Mouse (Mus musculus) embryonic stem cell, embryonic (primary cell): ENCODE results near the gene Unc13b.

Source experiments
- CTCF ChIA-PET, 4 experiments: fragments of 300-600 bp in 2 of 4; fragments of 350-600 bp in 2 of 4; sonication (Branson Sonifier 250); formaldehyde crosslinking; loops; one replicate each; lab custom pipeline; 2022; ENCODE audit warnings: inconsistent platforms in 2 of 4; lab: Charles Lee
- POLR2A ChIA-PET, 4 experiments: fragments of 300-600 bp in 2 of 4; fragments of 350-600 bp in 2 of 4; sonication (Branson Sonifier 250); formaldehyde crosslinking; loops; one replicate each; lab custom pipeline; 2022; ENCODE audit warnings: antibody characterized with exemption in 4 of 4, inconsistent platforms in 1 of 4; lab: Charles Lee

Gene Unc13b

DNA sequence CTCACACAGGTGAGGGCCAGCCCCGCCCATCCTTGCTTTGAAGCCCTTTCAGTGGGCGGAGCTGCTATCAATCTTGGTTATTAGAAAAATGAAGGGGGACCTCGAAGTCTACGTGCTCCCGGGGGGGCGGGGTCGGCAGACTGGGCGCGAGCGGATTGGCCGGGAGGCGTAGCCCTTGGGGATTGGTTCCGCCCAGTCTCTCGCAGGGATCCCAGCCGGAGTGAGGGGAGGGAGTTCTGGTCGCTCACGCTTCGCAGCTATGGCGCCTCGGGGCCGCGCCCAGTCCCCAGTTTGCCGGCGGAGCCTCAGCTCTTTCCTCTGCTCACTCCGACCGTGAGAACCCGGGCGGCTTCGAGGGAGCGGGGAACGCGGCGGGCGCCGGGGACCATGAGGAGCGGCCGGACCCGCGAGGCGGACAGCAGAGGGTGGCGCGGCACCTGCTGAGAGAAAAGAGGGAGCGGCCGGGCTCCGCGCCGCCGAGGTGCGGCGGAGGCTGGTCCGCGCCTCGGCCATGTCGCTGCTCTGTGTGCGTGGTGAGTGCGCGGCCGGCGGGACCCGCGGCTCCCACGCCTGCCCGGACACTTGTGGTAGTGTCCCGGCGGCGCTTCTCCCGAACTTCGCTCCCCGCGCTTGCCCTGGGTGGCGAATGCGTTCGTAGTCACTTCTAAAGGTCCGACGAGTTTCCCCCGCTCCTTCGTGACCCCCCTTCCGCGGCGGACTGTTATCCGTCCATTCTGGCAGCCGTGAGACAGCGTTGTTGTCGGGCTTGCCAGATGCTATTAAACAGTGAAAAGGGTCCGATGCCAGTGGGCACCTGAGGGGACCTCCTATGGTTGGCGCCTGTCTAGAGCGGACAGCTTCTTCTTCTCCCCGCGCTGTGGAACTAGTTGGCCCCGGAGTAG is at the start of gene Unc13b:
Gene Unc13b, plus strand, starts transcription at position 201 of the 902 bp plus-strand sequence.
- POLR2A ChIA-PET: interaction anchor here (0.6 to 2.6 kb wide), 24 partner anchors 9 to 1889 kb away, joined by 3 to 9 read pairs (median 4); partner anchors contain the start of genes Fam214b (in 2 of the 4), Fancg (in 1 of the 4), Stoml2 (in 1 of the 4) and Vcp (in 1 of the 4)

GRCm38 (mm10) chr4:43010161-43011038 is 48.4 kb upstream of the Unc13b start, which contains the start of gene Fancg:
Fancg (minus strand) TSS chr4:43010506.
- CTCF ChIA-PET: interaction anchor here (0.6 to 1.7 kb wide), 9 partner anchors 10 to 1506 kb away, joined by 3 to 8 read pairs (median 6); partner anchors contain the start of gene Phf24 (in 1 of the 4)
- POLR2A ChIA-PET: interaction anchor here in 3 of 4 experiments (0.6 to 2.6 kb wide), 23 partner anchors 9 to 510 kb away, joined by 3 to 26 read pairs (median 5); partner anchors contain the start of genes Vcp (in 3 of the 3), Stoml2 (in 2 of the 3), Dnajb5 (in 1 of the 3) and Phf24 (in 1 of the 3)

More for the DNA sequence above, at the start of gene Unc13b:
- CTCF ChIA-PET: interaction anchor here in 3 of 4 experiments (0.6 to 2.6 kb wide), 11 partner anchors 9 to 613 kb away, joined by 3 to 18 read pairs (median 4); partner anchors contain the start of genes Arhgef39 (in 1 of the 3), Fam214b (in 1 of the 3) and Stoml2 (in 1 of the 3)

- ChIA-PET POLR2A (no interaction called here), CTCF (interaction anchor here in 3 of 4 experiments (0.6 to 1.7 kb wide), 3 partner anchors 9 to 505 kb away, joined by 4 to 12 read pairs (median 8); no protein-coding TSS in a partner anchor)
These were observed 46.7 kb upstream of the Unc13b start for GRCm38 (mm10) chr4:43012091-43012490.

DNA sequence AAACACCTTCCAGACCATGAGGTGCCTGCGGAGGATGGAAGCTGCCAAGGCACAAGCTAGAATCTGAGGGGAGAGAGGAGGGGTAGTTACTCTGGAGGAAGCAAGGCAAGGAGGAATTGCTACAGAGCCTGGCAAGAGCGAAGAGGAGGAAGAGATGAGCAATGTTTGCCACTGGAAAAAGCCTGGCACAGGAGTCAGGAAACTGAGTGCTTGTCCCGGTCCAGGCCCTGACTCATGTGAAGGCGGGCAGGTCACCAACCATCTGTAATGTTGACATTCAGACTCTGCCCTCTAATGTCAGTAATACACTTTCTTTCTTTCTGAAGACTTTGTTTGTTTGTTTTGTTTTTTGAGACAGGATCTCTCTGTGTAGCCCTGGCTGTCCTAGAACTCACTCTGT is 40.6 kb upstream of the Unc13b start:
- POLR2A ChIA-PET: interaction anchor here in 2 of 4 experiments (0.6 to 7.2 kb wide), 6 partner anchors 12 to 93 kb away, joined by 3 to 62 read pairs (median 6); partner anchors contain the start of genes Stoml2 (in 1 of the 2) and Vcp (in 1 of the 2)
- CTCF ChIA-PET: no interaction called here

DNA sequence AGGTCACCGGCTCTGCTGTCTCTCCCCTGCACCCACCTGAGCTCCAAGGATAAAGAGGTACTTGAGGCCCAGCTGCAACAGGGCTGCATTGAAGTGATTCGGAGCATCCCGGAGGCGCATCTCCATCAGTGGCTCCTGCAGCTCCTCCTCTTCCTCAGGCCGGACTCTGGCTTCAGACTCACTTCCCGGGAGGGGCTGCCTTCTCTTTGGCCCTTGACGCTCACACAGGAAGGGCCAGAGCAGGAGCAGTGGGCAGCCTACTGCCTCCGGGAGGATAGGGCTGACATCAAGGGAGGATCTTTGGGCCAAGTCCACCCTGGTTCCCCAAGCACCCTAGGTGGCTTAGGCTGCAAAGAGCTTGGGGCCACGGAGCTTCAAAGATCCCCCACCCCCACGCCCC is 39.6 kb upstream of the Unc13b start:
- ChIA-PET CTCF (interaction anchor here in 3 of 4 experiments (0.5 to 3.5 kb wide), 7 partner anchors 11 to 508 kb away, joined by 3 to 31 read pairs (median 4); partner anchors contain the start of gene Stoml2 (in 1 of the 3)), POLR2A (interaction anchor here in 3 of 4 experiments (0.6 to 8.5 kb wide), 21 partner anchors 8 to 480 kb away, joined by 3 to 73 read pairs (median 5); partner anchors contain the start of genes Vcp (in 3 of the 3), Stoml2 (in 2 of the 3), Arhgef39 (in 1 of the 3) and Fancg (in 1 of the 3))

DNA sequence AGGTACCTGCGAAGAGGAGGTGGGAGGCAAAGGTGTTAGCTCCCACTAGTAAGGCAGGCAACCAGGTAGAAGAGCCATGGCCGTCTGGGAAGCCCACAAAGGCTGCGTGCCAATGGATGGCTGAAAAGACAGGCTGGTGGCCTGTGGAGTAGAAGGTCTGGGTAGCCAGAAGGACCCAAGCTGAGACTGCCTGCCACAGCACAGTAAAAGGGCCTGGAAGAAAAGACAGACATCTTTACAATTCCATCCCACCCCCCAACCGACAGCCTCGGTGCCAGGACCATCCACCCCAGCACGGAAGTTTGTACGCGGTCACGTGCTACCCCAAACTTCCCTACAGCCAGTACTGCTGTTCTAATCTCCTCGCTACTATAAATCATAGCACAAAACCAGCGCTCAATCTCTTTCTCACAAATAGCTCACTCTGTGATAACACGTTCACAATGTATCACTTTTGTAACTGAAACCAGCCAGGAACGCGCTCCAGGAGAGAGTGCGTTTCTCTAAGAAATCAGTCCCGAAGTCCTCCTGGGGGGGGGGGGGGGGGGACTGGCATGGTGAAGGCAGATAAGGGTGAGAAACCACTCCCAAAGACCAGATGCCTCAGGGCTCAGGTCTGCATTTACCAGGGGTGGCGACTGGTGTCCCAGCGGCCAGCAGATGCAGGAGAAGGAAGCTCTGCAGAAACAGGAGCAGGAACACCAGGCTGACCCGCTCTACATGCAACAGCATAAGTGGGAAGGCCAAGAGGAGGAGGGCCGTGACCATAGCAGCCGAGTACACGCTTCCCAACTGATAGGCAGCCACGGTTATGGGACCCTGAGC is 38.9 kb upstream of the Unc13b start:
- ChIA-PET CTCF (interaction anchor here (0.5 to 3.5 kb wide), 17 partner anchors 9 to 508 kb away, joined by 3 to 31 read pairs (median 5); partner anchors contain the start of genes Fancg (in 2 of the 4) and Stoml2 (in 1 of the 4)), POLR2A (interaction anchor here in 3 of 4 experiments (0.6 to 8.5 kb wide), 26 partner anchors 9 to 479 kb away, joined by 3 to 73 read pairs (median 6); partner anchors contain the start of genes Stoml2 (in 3 of the 3), Vcp (in 3 of the 3), Arhgef39 (in 1 of the 3) and Fancg (in 1 of the 3))

DNA sequence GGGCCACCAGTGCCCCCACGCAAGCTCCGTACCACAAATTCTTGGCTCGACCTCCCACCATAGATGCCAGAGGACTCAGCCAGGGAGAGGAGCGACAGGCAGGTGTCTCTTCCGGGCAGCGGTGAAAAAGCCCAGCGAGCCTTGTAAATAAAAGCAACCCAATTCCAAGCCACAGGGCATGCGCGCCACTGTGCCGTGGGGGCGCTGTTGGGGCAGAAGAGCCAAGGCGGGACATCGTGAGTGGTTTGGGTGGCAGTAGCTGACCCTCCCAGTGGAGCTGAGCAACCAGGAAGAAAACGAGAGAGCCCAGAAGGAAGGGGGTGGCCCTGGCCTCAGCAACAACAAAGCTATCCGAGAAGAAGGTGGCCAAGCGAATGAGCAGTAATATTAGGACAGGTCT is 37.9 kb upstream of the Unc13b start:
- POLR2A ChIA-PET: interaction anchor here (0.6 to 8.5 kb wide), 31 partner anchors 8 to 386 kb away, joined by 3 to 73 read pairs (median 6); partner anchors contain the start of genes Stoml2 (in 4 of the 4), Vcp (in 3 of the 4), Fancg (in 1 of the 4) and Unc13b (in 1 of the 4)
- CTCF ChIA-PET: interaction anchor here (0.5 to 3.5 kb wide), 31 partner anchors 8 to 707 kb away, joined by 3 to 31 read pairs (median 4); partner anchors contain the start of genes Stoml2 (in 3 of the 4), Fam214b (in 1 of the 4), Fancg (in 1 of the 4) and Vcp (in 1 of the 4)

DNA sequence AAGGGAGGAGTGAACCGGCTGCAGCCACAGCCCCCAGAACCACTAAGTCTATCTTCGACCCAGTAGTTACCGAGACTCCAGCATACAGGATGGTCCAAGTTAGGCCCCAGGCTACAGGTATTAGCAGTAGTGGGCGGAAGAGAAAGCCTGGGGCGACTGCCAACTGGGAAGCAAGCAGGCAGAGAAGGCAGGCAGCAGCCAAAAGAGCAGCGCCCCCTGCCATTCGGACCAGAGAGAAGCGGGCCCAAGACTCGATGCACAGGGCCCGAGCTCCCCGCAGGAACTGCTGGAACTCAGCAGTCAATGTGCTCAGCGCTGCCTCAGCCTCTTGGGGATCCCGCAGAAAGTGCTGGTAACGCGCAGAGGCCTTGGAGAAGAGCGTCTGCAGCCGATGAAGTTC is 37.4 kb upstream of the Unc13b start:
- ChIA-PET POLR2A (interaction anchor here (0.6 to 8.5 kb wide), 27 partner anchors 8 to 385 kb away, joined by 3 to 73 read pairs (median 7); partner anchors contain the start of genes Stoml2 (in 4 of the 4), Vcp (in 3 of the 4), Fancg (in 1 of the 4) and Unc13b (in 1 of the 4)), CTCF (interaction anchor here (0.5 to 3.5 kb wide), 31 partner anchors 8 to 740 kb away, joined by 3 to 31 read pairs (median 4); partner anchors contain the start of genes Stoml2 (in 3 of the 4), Fam214b (in 1 of the 4), Fancg (in 1 of the 4) and Vcp (in 1 of the 4))

- POLR2A ChIA-PET: interaction anchor here in 3 of 4 experiments (0.5 to 8.5 kb wide), 18 partner anchors 8 to 33 kb away, joined by 3 to 73 read pairs (median 6); partner anchors contain the start of genes Vcp (in 2 of the 3) and Fancg (in 1 of the 3)
- CTCF ChIA-PET: interaction anchor here in 2 of 4 experiments (0.5 to 1.8 kb wide), 3 partner anchors 8 to 22 kb away, joined by 3 to 9 read pairs (median 3); partner anchors contain the start of gene Fam214b (in 1 of the 2)
These were observed 34.1 kb upstream of the Unc13b start for GRCm38 (mm10) chr4:43024673-43025072.

GRCm38 (mm10) chr4:43025084-43025960 is 33.4 kb upstream of the Unc13b start, which contains the start of gene Pigo:
Pigo (minus strand) TSS chr4:43025819.
- ChIA-PET CTCF (interaction anchor here (0.5 to 1.8 kb wide), 14 partner anchors 9 to 1535 kb away, joined by 3 to 9 read pairs (median 4); partner anchors contain the start of genes Fam214b (in 2 of the 4), Creb3 (in 1 of the 4), Tln1 (in 1 of the 4) and Vcp (in 1 of the 4)), POLR2A (interaction anchor here in 3 of 4 experiments (0.6 to 8.5 kb wide), 22 partner anchors 9 to 79 kb away, joined by 3 to 73 read pairs (median 6); partner anchors contain the start of genes Vcp (in 3 of the 3) and Fancg (in 1 of the 3))

DNA sequence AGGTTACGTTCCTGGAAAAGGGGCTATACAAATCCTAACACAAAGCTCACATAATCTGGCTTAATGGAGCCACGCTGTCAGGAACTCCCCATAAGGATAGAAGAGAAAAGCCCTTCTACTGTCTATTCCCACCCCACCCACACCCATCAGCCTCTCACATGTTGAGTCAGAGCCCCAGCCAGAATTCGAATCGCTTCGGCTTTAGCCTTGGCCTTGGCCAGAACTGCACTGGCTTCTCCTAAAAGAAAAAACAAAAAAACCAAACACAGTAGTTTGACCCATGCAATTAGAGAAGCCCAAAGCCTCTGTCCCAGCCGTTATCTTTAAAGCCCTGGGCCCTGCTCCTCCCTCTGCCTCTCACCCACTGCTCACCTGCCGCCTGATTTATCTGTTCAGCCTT is 29.6 kb upstream of the Unc13b start:
- POLR2A ChIA-PET: interaction anchor here in 2 of 4 experiments (1.1 to 6.1 kb wide), 6 partner anchors 10 to 142 kb away, joined by 3 to 62 read pairs (median 7); partner anchors contain the start of gene Vcp (in 2 of the 2)
- CTCF ChIA-PET: interaction anchor here in 2 of 4 experiments (1.2 to 3.4 kb wide), 2 partner anchors 9 to 403 kb away, joined by 3 to 31 read pairs; no protein-coding TSS in a partner anchor

DNA sequence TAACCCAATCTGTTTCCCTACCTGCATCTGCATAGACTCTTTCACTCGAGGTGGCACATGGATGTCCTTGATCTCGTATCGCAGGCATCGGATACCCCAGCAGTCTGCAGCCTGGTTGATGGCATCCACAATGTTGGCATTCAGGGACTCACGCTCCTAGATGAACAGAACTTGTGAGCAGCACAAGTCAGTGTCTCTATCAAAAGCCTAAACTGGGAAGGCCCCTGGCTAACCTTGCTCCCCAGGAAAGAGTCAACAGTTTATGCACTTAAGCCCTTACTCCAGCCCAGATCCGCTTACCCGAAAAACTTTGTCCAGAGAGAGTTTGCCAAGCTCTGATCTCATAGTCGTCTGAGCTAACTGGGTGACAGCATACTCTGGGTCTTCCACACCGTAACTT is 29.0 kb upstream of the Unc13b start:
- CTCF ChIA-PET: interaction anchor here in 1 of 4 experiments (1.0 to 3.4 kb wide), 4 partner anchors 10 to 30 kb away, joined by 3 to 31 read pairs (median 8); partner anchors contain the start of genes Fam214b and Vcp

DNA sequence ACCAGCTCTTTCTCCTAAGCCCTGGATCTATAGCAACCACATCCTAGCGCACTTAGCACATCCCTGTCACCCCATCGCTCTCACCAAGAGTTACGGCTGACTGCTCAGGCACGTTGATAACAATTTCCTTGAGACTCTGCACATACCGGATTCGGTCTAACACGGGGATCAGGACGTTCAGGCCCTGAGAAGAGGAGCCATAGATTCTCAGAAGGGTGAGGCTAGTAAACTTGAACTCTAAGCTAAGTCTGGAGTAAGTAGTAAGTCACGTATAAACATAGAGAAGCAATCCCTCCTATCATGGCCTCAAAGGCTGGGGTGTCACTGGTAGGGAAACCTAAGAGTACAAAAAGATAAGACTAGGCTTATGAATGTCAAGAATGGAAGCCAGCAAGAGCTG is 28.4 kb upstream of the Unc13b start:
- ChIA-PET POLR2A (interaction anchor here (0.5 to 5.8 kb wide), 20 partner anchors 10 to 1938 kb away, joined by 3 to 62 read pairs (median 6); partner anchors contain the start of genes Creb3 (in 2 of the 4), Tln1 (in 2 of the 4), Vcp (in 2 of the 4) and Fam214b (in 1 of the 4)), CTCF (interaction anchor here in 1 of 4 experiments (1.0 to 3.4 kb wide), 4 partner anchors 10 to 30 kb away, joined by 3 to 31 read pairs (median 8); partner anchors contain the start of genes Fam214b and Vcp)

More for the DNA sequence above, 29.0 kb upstream of the Unc13b start:
- POLR2A ChIA-PET: interaction anchor here in 3 of 4 experiments (1.0 to 5.8 kb wide), 12 partner anchors 9 to 533 kb away, joined by 4 to 62 read pairs (median 10); partner anchors contain the start of genes Vcp (in 2 of the 3), Creb3 (in 1 of the 3), Fam214b (in 1 of the 3) and Fancg (in 1 of the 3)
